Mouse (Mus musculus) naive thymus-derived CD4-positive, alpha-beta T cell, adult 2 months (primary cell): Measurements from ENCODE around the gene Esp1.
"Not testable (repeated sequence)": the region's sequence is repeated elsewhere in the genome, so short reads cannot be mapped to it uniquely, and the experiment has no call there.

ENCODE experiments used
- DNase-seq: peaks from one replicate; pipeline ENCODE4 v3.0.0-alpha.2; 2011; ENCODE audit warnings: low read depth

The Esp1 gene

DNA sequence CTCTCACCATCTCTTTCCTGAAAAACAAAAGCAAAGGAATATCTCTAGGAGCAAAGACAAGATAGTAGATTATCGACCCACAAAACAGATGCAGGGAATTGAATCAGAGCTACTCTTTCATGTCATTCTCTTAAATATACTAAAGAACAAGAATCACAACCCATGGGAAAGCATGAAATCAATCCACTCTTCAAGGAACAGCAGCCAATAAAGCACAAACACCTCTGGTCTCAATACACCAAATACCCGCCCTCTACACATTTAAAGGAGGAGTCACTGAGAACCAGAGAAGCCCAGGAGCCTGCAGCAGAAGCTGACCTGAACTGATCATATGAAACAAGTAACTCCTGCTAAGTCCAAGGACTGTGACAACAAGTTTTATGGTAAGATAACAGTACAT lies at the start of gene Esp1:
Esp1 (plus strand) TSS at position 301 of the 400 bp plus-strand sequence.
- DNase-seq, result no peak

DNA sequence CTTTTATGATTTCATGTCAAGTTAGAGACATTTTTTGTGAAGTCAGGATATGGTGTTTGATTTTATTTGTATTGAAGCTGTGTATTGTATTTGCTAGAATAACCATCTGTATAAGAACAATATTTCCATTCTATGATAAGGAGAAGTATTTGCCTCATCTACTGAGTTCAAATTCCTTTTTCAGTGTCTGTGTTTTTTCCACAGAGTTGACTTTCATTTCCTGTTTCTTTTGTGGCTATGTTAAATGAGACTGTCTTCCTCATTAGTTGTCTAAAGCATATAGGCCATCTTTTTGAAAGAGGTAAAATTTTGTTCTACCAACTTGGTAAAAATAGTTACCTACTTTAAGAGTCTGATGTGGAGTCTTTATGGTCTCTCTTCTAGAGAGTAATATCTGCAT lies 10.6 kb upstream of the Esp1 start:
- DNase-seq, result no peak

- not testable (repeated sequence) for DNase-seq
Measured at GRCm38 (mm10) chr17:40717055-40717454, 9.9 kb upstream of the Esp1 start.

- no peak for DNase-seq
Measured at GRCm38 (mm10) chr17:40731296-40731695, 4.4 kb downstream of the Esp1 start.

DNA sequence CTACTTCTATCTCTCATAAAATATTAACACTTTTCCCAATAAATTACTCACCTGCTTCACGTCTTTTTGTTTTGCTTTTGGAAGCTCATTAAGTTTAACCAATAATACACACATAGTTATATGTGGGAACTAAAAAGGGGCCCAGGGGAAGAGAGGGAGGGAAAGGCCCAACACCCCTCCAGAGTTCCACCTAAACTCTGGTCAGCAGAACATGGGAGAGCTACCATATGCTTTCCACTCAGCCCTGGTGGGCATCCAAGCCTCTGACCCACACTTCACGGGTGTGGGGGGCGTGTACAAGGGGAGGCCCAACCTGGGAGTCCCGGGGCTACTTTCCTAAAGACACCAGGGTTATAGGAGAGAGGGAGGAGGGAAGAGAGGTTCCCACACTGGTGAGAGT lies 4.8 kb downstream of the Esp1 start:
- no peak for DNase-seq

- DNase-seq, result peak; percentile 1
Measured at GRCm38 (mm10) chr17:40763662-40764061, 36.7 kb downstream of the Esp1 start.

DNA sequence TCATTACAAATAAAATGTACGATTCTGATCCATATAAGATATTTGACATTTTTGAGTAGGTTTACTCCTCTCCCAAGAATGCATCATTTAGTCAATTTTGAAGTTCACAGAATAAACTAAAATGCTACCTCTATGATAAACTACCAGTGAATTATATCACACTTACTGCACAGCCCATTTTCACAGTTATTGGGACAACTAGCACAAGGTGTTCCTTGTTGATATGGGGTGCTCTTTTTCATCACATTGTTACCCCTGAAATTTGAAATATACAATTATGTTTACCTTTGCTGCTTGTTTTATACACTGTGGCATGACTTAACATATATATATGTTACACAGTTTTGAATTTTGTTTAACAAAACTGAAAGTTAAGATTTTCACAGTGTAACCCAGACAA lies 40.2 kb downstream of the Esp1 start:
- no peak for DNase-seq
